Mouse (Mus musculus) neural tube, embryonic 12.5 days (tissue): ENCODE measurements around the gene Cass4. TPM values are rescaled to one million over a fixed set of nuclear protein-coding genes. Genes with fewer than 3 reads are reported as not detected.

Source experiments
- ATAC-seq: fragments of 200-750 bp; cut with Nextera tagmentation; 2 replicates; pipeline ENCODE4 v1.8.0; 2017; ENCODE audit warnings: low read depth, mild to moderate bottlenecking, moderate TSS enrichment, moderate library complexity; ENCODE audit not compliant: low FRiP score
- H3K27ac ChIP-seq: fragments of 300-500 bp; sonication (generic); 2 replicates; pipeline ENCODE4 v1.5.1; 2016
- H3K27me3 ChIP-seq: fragments of 300-500 bp; sonication (generic); replicated peaks from 2 replicates; pipeline ENCODE4 v1.6.1; 2016; ENCODE audit warnings: mild to moderate bottlenecking
- H3K36me3 ChIP-seq: fragments of 300-500 bp; sonication (generic); 2 replicates; pipeline ENCODE4 v1.6.1; 2016; ENCODE audit warnings: mild to moderate bottlenecking
- H3K4me1 ChIP-seq: fragments of 300-500 bp; sonication (generic); 2 replicates; pipeline ENCODE4 v1.6.1; 2016
- H3K4me2 ChIP-seq: fragments of 300-500 bp; sonication (generic); replicated peaks from 2 replicates; pipeline ENCODE4 v1.6.1; 2016; ENCODE audit warnings: mild to moderate bottlenecking
- H3K4me3 ChIP-seq: fragments of 300-500 bp; sonication (generic); 2 replicates; pipeline ENCODE4 v1.5.1; 2016
- H3K9ac ChIP-seq: fragments of 300-500 bp; sonication (generic); 2 replicates; pipeline ENCODE4 v1.6.1; 2016; ENCODE audit warnings: mild to moderate bottlenecking
- H3K9me3 ChIP-seq: fragments of 300-500 bp; sonication (generic); 2 replicates; pipeline ENCODE4 v1.6.1; 2016; ENCODE audit warnings: mild to moderate bottlenecking
- WGBS: fragments of 180-500 bp; shearing (Covaris S2); methylation state at CpG from one replicate; pipeline ENCODE4 v1.1.7; 2016; 5-methylcytosine and 5-hydroxymethylcytosine counted together
- polyA plus RNA-seq: library from polyadenylated mRNA; unstranded; fragments of >200 nt; fragmentation: Nextera tagmentation; extraction: Ambion mirVana; gene quantifications from 2 replicates; pipeline ENCODE4 v1.2.1, GENCODE M21; 2016

The Cass4 gene
- polyA plus RNA-seq, 1 experiment from 2014 or later: 0.43 TPM

GRCm38 (mm10) chr2:172413894-172414293, 20.3 kb downstream of the Cass4 start:
- 51% methylated on average over 5 of the region's 5 CpGs for WGBS
- Histone ChIP-seq H3K4me3 (no peak overlapping the region), H3K27me3 (no peaks in the 10 kb centered on the region), H3K27ac (no peak overlapping the region), H3K4me2 (no peak overlapping the region), H3K36me3 (no peaks in the 10 kb centered on the region), H3K4me1 (0 out of 2 replicates have a peak, but pooled peaks cover 9% of the 10 kb centered on the region), H3K9me3 (no peaks in the 10 kb centered on the region), H3K9ac (no peak overlapping the region)
- no peak for ATAC-seq

- no peak for ATAC-seq
- WGBS: 66% methylated on average over 12 of the region's 12 CpGs
- Histone ChIP-seq H3K27ac (no peak overlapping the region), H3K27me3 (no peaks in the 10 kb centered on the region), H3K4me1 (0 out of 2 replicates have a peak, but pooled peaks cover 9% of the 10 kb centered on the region), H3K4me3 (no peak overlapping the region), H3K4me2 (no peak overlapping the region), H3K36me3 (no peaks in the 10 kb centered on the region), H3K9me3 (no peaks in the 10 kb centered on the region), H3K9ac (no peak overlapping the region)
These were observed 22.6 kb downstream of the Cass4 start for GRCm38 (mm10) chr2:172416218-172416617.

- Histone ChIP-seq H3K4me3 (no peak overlapping the region), H3K36me3 (no peaks in the 10 kb centered on the region), H3K4me1 (0 out of 2 replicates have a peak, but pooled peaks cover 9% of the 10 kb centered on the region), H3K27ac (no peak overlapping the region), H3K9me3 (no peaks in the 10 kb centered on the region), H3K9ac (no peak overlapping the region), H3K4me2 (no peak overlapping the region), H3K27me3 (no peaks in the 10 kb centered on the region)
- 87% methylated on average over 5 of the region's 5 CpGs for WGBS
- ATAC-seq: no peak
These were observed 23.3 kb downstream of the Cass4 start for GRCm38 (mm10) chr2:172416876-172417275.

- Histone ChIP-seq H3K4me1 (0 out of 2 replicates have a peak, but pooled peaks cover 2% of the 10 kb centered on the region), H3K27ac (no peak overlapping the region), H3K9ac (no peak overlapping the region), H3K4me2 (no peak overlapping the region), H3K36me3 (no peaks in the 10 kb centered on the region), H3K9me3 (no peaks in the 10 kb centered on the region), H3K27me3 (no peaks in the 10 kb centered on the region), H3K4me3 (no peak overlapping the region)
- WGBS: 89% methylated on average over 5 of the region's 5 CpGs
- ATAC-seq: no peak
These were observed 24.6 kb downstream of the Cass4 start for GRCm38 (mm10) chr2:172418208-172418607.

GRCm38 (mm10) chr2:172430609-172431008, 37.0 kb downstream of the Cass4 start:
- Histone ChIP-seq H3K4me1 (no peaks in the 10 kb centered on the region), H3K9me3 (no peaks in the 10 kb centered on the region), H3K27ac (no peak overlapping the region), H3K4me3 (no peak overlapping the region), H3K36me3 (no peaks in the 10 kb centered on the region), H3K27me3 (no peaks in the 10 kb centered on the region; the same call in 1 of the 2 replicates), H3K9ac (no peak overlapping the region), H3K4me2 (no peak overlapping the region)
- no peak for ATAC-seq
- 89% methylated on average over 1 of the region's 1 CpGs for WGBS

- H3K4me2 ChIP-seq: no peak overlapping the region
- no peak overlapping the region for H3K9ac ChIP-seq
- 56% methylated on average over 5 of the region's 5 CpGs for WGBS
- H3K27ac ChIP-seq: no peak overlapping the region
- H3K36me3 ChIP-seq: no peaks in the 10 kb centered on the region
- H3K4me3 ChIP-seq: no peak overlapping the region
- H3K9me3 ChIP-seq: no peaks in the 10 kb centered on the region
- H3K27me3 ChIP-seq: no peaks in the 10 kb centered on the region
- no peak for ATAC-seq
- no peaks in the 10 kb centered on the region for H3K4me1 ChIP-seq
These were observed 40.2 kb downstream of the Cass4 start for GRCm38 (mm10) chr2:172433746-172434145.

GRCm38 (mm10) chr2:172437371-172437952, 43.9 kb downstream of the Cass4 start:
- 69% methylated on average over 16 of the region's 16 CpGs for WGBS
- Histone ChIP-seq H3K4me3 (no peak overlapping the region), H3K27me3 (no peaks in the 10 kb centered on the region), H3K4me1 (peaks cover 19% of the 10 kb centered on the region), H3K36me3 (no peaks in the 10 kb centered on the region), H3K27ac (no peak overlapping the region), H3K9me3 (no peaks in the 10 kb centered on the region), H3K9ac (no peak overlapping the region), H3K4me2 (no peak overlapping the region)
- ATAC-seq: no peak

GRCm38 (mm10) chr2:172439843-172440639, 46.4 kb downstream of the Cass4 start, which contains the start of gene Rtf2:
Rtf2 (plus strand) TSS chr2:172440556.
- no peaks in the 10 kb centered on the region for H3K9me3 ChIP-seq
- H3K4me2 ChIP-seq: peak within 1 kb of the TSS; percentile 94
- peaks cover 19% of the 10 kb centered on the region for H3K4me1 ChIP-seq
- peak; percentile 98 for ATAC-seq
- 3% methylated on average over 35 of the region's 35 CpGs for WGBS
- H3K27ac ChIP-seq: no peak within 1 kb of the TSS
- peak within 1 kb of the TSS; percentile 67 for H3K9ac ChIP-seq
- H3K36me3 ChIP-seq: peaks cover 4% of the 10 kb centered on the region
- H3K4me3 ChIP-seq: peak within 1 kb of the TSS; percentile 64
- no peaks in the 10 kb centered on the region for H3K27me3 ChIP-seq

GRCm38 (mm10) chr2:172440640-172441005, 47.0 kb downstream of the Cass4 start:
- Histone ChIP-seq H3K4me3 (peak overlapping the region; percentile 64), H3K4me2 (peak overlapping the region; percentile 94), H3K4me1 (peaks cover 19% of the 10 kb centered on the region), H3K27ac (no peak overlapping the region), H3K9ac (peak overlapping the region; percentile 67), H3K36me3 (peaks cover 10% of the 10 kb centered on the region), H3K9me3 (no peaks in the 10 kb centered on the region), H3K27me3 (no peaks in the 10 kb centered on the region)
- 1% methylated on average over 21 of the region's 21 CpGs for WGBS
- ATAC-seq: peak; percentile 81

- Histone ChIP-seq H3K4me3 (peak overlapping the region; percentile 64), H3K36me3 (peaks cover 15% of the 10 kb centered on the region), H3K27me3 (no peaks in the 10 kb centered on the region), H3K27ac (no peak overlapping the region), H3K4me1 (peaks cover 19% of the 10 kb centered on the region), H3K4me2 (peak overlapping the region; percentile 94), H3K9ac (peak overlapping the region; percentile 67), H3K9me3 (no peaks in the 10 kb centered on the region)
- ATAC-seq: no peak
- WGBS: 30% methylated on average over 6 of the region's 6 CpGs
These were observed 47.6 kb downstream of the Cass4 start for GRCm38 (mm10) chr2:172441176-172441575.

GRCm38 (mm10) chr2:172445617-172446016, 52.0 kb downstream of the Cass4 start:
- peaks cover 14% of the 10 kb centered on the region for H3K4me1 ChIP-seq
- WGBS: 95% methylated on average over 4 of the region's 4 CpGs
- H3K4me3 ChIP-seq: no peak overlapping the region
- no peaks in the 10 kb centered on the region for H3K27me3 ChIP-seq
- H3K4me2 ChIP-seq: no peak overlapping the region
- peaks cover 60% of the 10 kb centered on the region for H3K36me3 ChIP-seq
- no peak overlapping the region for H3K9ac ChIP-seq
- ATAC-seq: no peak
- H3K27ac ChIP-seq: no peak overlapping the region
- no peaks in the 10 kb centered on the region for H3K9me3 ChIP-seq

- Histone ChIP-seq H3K4me3 (no peak overlapping the region), H3K4me2 (no peak overlapping the region), H3K9me3 (no peaks in the 10 kb centered on the region), H3K36me3 (peaks cover 74% of the 10 kb centered on the region), H3K27me3 (no peaks in the 10 kb centered on the region), H3K27ac (no peak overlapping the region), H3K4me1 (no peaks in the 10 kb centered on the region), H3K9ac (no peak overlapping the region)
- WGBS: 92% methylated on average over 6 of the region's 6 CpGs
- ATAC-seq: no peak
These were observed 53.7 kb downstream of the Cass4 start for GRCm38 (mm10) chr2:172447317-172447716.
